Mouse (Mus musculus) brown adipose tissue, adult 24 weeks (tissue): ENCODE data around the gene Cntln. TPM values are rescaled to one million over a fixed set of nuclear protein-coding genes. Genes with fewer than 3 reads are reported as not detected.

ENCODE experiments used
- H3K27ac ChIP-seq: fragments of 200-500 bp; replicated peaks from 2 replicates; pipeline ENCODE4 v1.5.1; 2012; ENCODE audit warnings: low read depth, mild to moderate bottlenecking, low read length
- H3K4me1 ChIP-seq: fragments of 200-500 bp; 2 replicates; pipeline ENCODE4 v1.6.1; 2012; ENCODE audit warnings: low read length, mixed read lengths; ENCODE audit not compliant: control insufficient read depth, insufficient read depth, insufficient read length
- H3K4me3 ChIP-seq: fragments of 200-500 bp; 2 replicates; pipeline ENCODE4 v1.5.1; 2012; ENCODE audit warnings: low read depth, mild to moderate bottlenecking, low read length, moderate library complexity; ENCODE audit not compliant: insufficient read depth
- polyA plus RNA-seq: library from polyadenylated mRNA; stranded (reverse); fragments of >200 nt; gene quantifications from 2 replicates; pipeline ENCODE4 v1.2.4, GENCODE M21; 2012; ENCODE audit not compliant: missing spikeins, insufficient read depth, insufficient read length

The Cntln gene
- polyA plus RNA-seq, 1 experiment = 1.8 TPM

- Histone ChIP-seq H3K27ac (no peak overlapping the region), H3K4me3 (no peak overlapping the region), H3K4me1 (no peaks in the 10 kb centered on the region)
Observed at GRCm38 (mm10) chr4:84995520-84996348, 111.6 kb downstream of the Cntln start.

- H3K4me1 ChIP-seq = no peaks in the 10 kb centered on the region
- H3K27ac ChIP-seq = no peak overlapping the region
- no peak overlapping the region for H3K4me3 ChIP-seq
Observed at GRCm38 (mm10) chr4:85005581-85005980, 121.5 kb downstream of the Cntln start.

GRCm38 (mm10) chr4:85006789-85007188, 122.7 kb downstream of the Cntln start:
- no peaks in the 10 kb centered on the region for H3K4me1 ChIP-seq
- H3K27ac ChIP-seq = no peak overlapping the region
- no peak overlapping the region for H3K4me3 ChIP-seq

GRCm38 (mm10) chr4:85010846-85011245, 126.7 kb downstream of the Cntln start:
- Histone ChIP-seq H3K27ac (no peak overlapping the region), H3K4me1 (no peaks in the 10 kb centered on the region), H3K4me3 (no peak overlapping the region)

- H3K4me1 ChIP-seq = no peaks in the 10 kb centered on the region
- H3K27ac ChIP-seq = no peak overlapping the region
- H3K4me3 ChIP-seq = no peak overlapping the region
Observed at GRCm38 (mm10) chr4:85045748-85046147, 161.6 kb downstream of the Cntln start.

- Histone ChIP-seq H3K4me3 (no peak overlapping the region), H3K4me1 (no peaks in the 10 kb centered on the region), H3K27ac (no peak overlapping the region)
Observed at GRCm38 (mm10) chr4:85049933-85050553, 165.9 kb downstream of the Cntln start.

- Histone ChIP-seq H3K4me1 (no peaks in the 10 kb centered on the region), H3K4me3 (no peak overlapping the region), H3K27ac (no peak overlapping the region)
Observed at GRCm38 (mm10) chr4:85054616-85055015, 170.5 kb downstream of the Cntln start.

- Histone ChIP-seq H3K4me3 (no peak overlapping the region), H3K4me1 (no peaks in the 10 kb centered on the region), H3K27ac (no peak overlapping the region)
Observed at GRCm38 (mm10) chr4:85059598-85059997, 175.5 kb downstream of the Cntln start.

- no peak overlapping the region for H3K4me3 ChIP-seq
- H3K27ac ChIP-seq = no peak overlapping the region
- no peaks in the 10 kb centered on the region for H3K4me1 ChIP-seq
Observed at GRCm38 (mm10) chr4:85061676-85062075, 177.6 kb downstream of the Cntln start.

- no peaks in the 10 kb centered on the region for H3K4me1 ChIP-seq
- no peak overlapping the region for H3K27ac ChIP-seq
- H3K4me3 ChIP-seq = no peak overlapping the region
Observed at GRCm38 (mm10) chr4:85096033-85096432, 211.9 kb downstream of the Cntln start.

- Histone ChIP-seq H3K4me1 (no peaks in the 10 kb centered on the region), H3K4me3 (no peak overlapping the region), H3K27ac (no peak overlapping the region)
Observed at GRCm38 (mm10) chr4:85096682-85097081, 212.6 kb downstream of the Cntln start.

GRCm38 (mm10) chr4:85102168-85102567, 218.1 kb downstream of the Cntln start:
- H3K4me3 ChIP-seq = no peak overlapping the region
- no peaks in the 10 kb centered on the region for H3K4me1 ChIP-seq
- no peak overlapping the region for H3K27ac ChIP-seq

GRCm38 (mm10) chr4:85106416-85106815, 222.3 kb downstream of the Cntln start:
- no peak overlapping the region for H3K4me3 ChIP-seq

GRCm38 (mm10) chr4:85106961-85107360, 222.9 kb downstream of the Cntln start:
- H3K4me3 ChIP-seq = no peak overlapping the region
- H3K27ac ChIP-seq = no peak overlapping the region
- no peaks in the 10 kb centered on the region for H3K4me1 ChIP-seq

More at GRCm38 (mm10) chr4:85106416-85106815, 222.3 kb downstream of the Cntln start:
- Histone ChIP-seq H3K27ac (no peak overlapping the region), H3K4me1 (no peaks in the 10 kb centered on the region)

- no peak overlapping the region for H3K27ac ChIP-seq
- H3K4me1 ChIP-seq = no peaks in the 10 kb centered on the region
- no peak overlapping the region for H3K4me3 ChIP-seq
Observed at GRCm38 (mm10) chr4:85120271-85120670, 236.2 kb downstream of the Cntln start.

GRCm38 (mm10) chr4:85149726-85150125, 265.6 kb downstream of the Cntln start:
- no peak overlapping the region for H3K27ac ChIP-seq

More at GRCm38 (mm10) chr4:85149726-85150125, 265.6 kb downstream of the Cntln start:
- no peaks in the 10 kb centered on the region for H3K4me1 ChIP-seq
- H3K4me3 ChIP-seq = no peak overlapping the region
